Mouse (Mus musculus) forebrain, embryonic 13.5 days (tissue): Measurements from ENCODE around the gene Cit. TPM values are rescaled to one million over a fixed set of nuclear protein-coding genes. Genes with fewer than 3 reads are reported as not detected.

Source experiments
- ATAC-seq: fragments of 200-750 bp; cut with Nextera tagmentation; 2 replicates; pipeline ENCODE4 v1.8.0; 2017
- H3K27ac ChIP-seq: fragments of 300-500 bp; sonication (generic); 2 replicates; pipeline ENCODE4 v1.5.1; 2015; ENCODE audit warnings: inconsistent platforms, mild to moderate bottlenecking, moderate library complexity
- H3K27me3 ChIP-seq: fragments of 300-500 bp; sonication (generic); 2 replicates; pipeline ENCODE4 v1.6.1; 2015; ENCODE audit warnings: mild to moderate bottlenecking, inconsistent platforms
- H3K36me3 ChIP-seq: fragments of 300-500 bp; sonication (generic); 2 replicates; pipeline ENCODE4 v1.6.1; 2015; ENCODE audit warnings: mild to moderate bottlenecking, inconsistent platforms; ENCODE audit not compliant: poor library complexity, severe bottlenecking
- H3K4me1 ChIP-seq: fragments of 300-500 bp; sonication (generic); 2 replicates; pipeline ENCODE4 v1.6.1; 2015; ENCODE audit warnings: inconsistent platforms
- H3K4me2 ChIP-seq: fragments of 300-500 bp; sonication (generic); 2 replicates; pipeline ENCODE4 v1.6.1; 2015; ENCODE audit warnings: inconsistent platforms, mild to moderate bottlenecking, moderate library complexity
- H3K4me3 ChIP-seq: fragments of 300-500 bp; sonication (generic); 2 replicates; pipeline ENCODE4 v1.5.1; 2015; ENCODE audit warnings: mild to moderate bottlenecking, inconsistent platforms
- H3K9ac ChIP-seq: fragments of 300-500 bp; sonication (generic); 2 replicates; pipeline ENCODE4 v1.6.1; 2015; ENCODE audit warnings: mild to moderate bottlenecking, inconsistent platforms
- H3K9me3 ChIP-seq: fragments of 300-500 bp; sonication (generic); replicated peaks from 2 replicates; pipeline ENCODE4 v1.6.1; 2016; ENCODE audit warnings: inconsistent platforms
- WGBS: fragments of 180-500 bp; shearing (Covaris S2); methylation state at CpG from one replicate; pipeline ENCODE4 v1.1.7; 2015; 5-methylcytosine and 5-hydroxymethylcytosine counted together
- polyA plus RNA-seq: library from polyadenylated mRNA; unstranded; fragments of >200 nt; fragmentation: Nextera tagmentation; extraction: Ambion mirVana; gene quantifications from 2 replicates; pipeline ENCODE4 v1.2.1, GENCODE M21; 2015

Gene Cit
- polyA plus RNA-seq, 1 experiment from 2014 or later, result 30.8 TPM

DNA sequence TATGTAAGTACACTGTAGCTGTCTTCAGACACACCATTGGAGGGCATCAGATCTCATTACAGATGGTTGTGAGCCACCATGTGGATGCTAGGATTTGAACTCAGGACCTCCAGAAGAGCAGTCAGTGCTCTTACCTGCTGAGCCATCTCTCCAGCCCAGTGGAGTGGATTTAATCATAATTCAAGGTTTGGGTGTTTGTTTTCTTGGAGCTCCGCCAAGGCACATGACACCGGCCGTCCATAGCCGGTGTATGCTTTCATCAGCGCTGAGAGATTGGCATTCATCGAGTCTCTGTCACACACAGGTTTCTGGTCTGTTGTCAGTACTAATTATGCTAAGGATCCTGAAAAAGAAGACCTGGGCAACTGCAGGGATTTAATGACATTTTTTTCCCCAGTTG, 7.0 kb upstream of the Cit start:
- no peak for ATAC-seq
- H3K27ac ChIP-seq, result no peak overlapping the region

DNA sequence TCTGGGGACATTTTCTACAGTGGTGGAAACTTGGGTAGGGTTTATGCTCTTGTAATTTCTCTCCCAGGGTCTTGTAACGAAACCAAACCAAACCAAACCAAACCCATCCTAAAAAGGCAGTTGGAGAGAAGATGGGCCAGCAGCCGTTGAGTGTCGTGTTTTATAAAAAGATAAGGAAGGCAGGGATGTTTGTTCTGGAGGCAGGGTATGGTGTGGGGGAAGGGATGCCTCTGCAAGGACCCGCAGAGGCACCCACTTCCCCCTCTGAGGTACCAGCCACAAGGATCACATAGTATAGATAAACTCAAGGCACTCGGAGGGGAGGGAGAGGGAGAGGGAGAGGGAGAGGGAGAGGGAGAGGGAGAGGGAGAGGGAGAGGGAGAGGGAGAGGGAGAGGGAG, 4.6 kb upstream of the Cit start:
- H3K9ac ChIP-seq, result no peak overlapping the region
- H3K27me3 ChIP-seq, result no peaks in the 10 kb centered on the region
- no peak overlapping the region for H3K4me2 ChIP-seq
- 96% methylated on average over 5 of the region's 5 CpGs for WGBS
- ATAC-seq, result no peak
- H3K4me1 ChIP-seq, result peaks cover 11% of the 10 kb centered on the region
- no peak overlapping the region for H3K27ac ChIP-seq
- H3K36me3 ChIP-seq, result no peaks in the 10 kb centered on the region
- peaks cover 3% of the 10 kb centered on the region; the same call in 1 of the 2 replicates for H3K9me3 ChIP-seq
- H3K4me3 ChIP-seq, result no peak overlapping the region

More for the DNA sequence above, 7.0 kb upstream of the Cit start:
- no peaks in the 10 kb centered on the region for H3K4me1 ChIP-seq
- no peaks in the 10 kb centered on the region for H3K36me3 ChIP-seq
- no peak overlapping the region for H3K9ac ChIP-seq
- WGBS, result 56% methylated on average over 6 of the region's 6 CpGs
- H3K9me3 ChIP-seq, result peaks cover 3% of the 10 kb centered on the region; the same call in 1 of the 2 replicates
- no peak overlapping the region for H3K4me2 ChIP-seq
- no peak overlapping the region for H3K4me3 ChIP-seq
- no peaks in the 10 kb centered on the region for H3K27me3 ChIP-seq

DNA sequence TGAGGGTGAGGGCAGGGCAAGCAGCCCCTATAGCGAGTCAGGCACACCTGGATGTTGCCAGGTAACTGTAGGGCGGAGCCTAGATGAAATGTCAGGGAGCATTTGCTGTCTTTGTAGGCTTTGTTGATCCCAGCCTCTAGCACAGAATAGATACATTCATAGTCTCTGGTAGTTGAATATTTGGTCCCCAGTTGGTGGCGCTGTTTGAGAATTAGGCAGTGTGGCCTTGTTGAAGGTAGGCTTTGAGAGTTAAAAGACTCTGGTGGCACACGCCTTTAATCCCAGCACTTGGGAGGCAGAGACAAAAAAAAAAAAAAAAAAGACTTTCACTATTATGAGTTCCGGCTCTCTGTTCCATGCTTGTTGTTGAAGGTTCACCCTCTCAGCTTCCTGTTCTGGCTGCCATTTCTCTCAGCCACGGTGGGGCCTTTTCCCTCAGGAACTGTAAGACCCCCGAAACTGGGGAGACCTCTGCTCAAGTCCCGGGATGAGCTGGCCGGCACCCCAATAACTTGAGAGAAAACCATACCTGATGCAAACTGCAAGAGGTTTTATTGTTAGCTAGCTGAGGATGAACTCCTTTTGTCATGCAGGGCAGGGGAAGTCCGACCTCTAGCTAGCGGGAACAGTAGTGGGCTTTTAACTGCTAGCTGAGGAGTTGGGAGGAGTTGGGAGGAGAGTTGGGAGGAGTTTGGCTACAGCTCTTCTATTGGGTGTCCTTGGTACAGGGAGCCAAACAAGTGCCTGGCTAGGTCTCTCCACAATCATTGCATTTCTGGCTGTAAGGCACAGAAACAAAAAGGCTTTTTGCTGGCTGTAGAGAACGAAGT, 3.9 kb upstream of the Cit start:
- 77% methylated on average over 12 of the region's 12 CpGs for WGBS
- Histone ChIP-seq H3K9me3 (peaks cover 3% of the 10 kb centered on the region; the same call in 1 of the 2 replicates), H3K9ac (no peak overlapping the region), H3K27ac (no peak overlapping the region), H3K4me1 (peaks cover 19% of the 10 kb centered on the region), H3K27me3 (no peaks in the 10 kb centered on the region), H3K4me3 (no peak overlapping the region), H3K36me3 (no peaks in the 10 kb centered on the region), H3K4me2 (no peak overlapping the region)
- no peak for ATAC-seq

DNA sequence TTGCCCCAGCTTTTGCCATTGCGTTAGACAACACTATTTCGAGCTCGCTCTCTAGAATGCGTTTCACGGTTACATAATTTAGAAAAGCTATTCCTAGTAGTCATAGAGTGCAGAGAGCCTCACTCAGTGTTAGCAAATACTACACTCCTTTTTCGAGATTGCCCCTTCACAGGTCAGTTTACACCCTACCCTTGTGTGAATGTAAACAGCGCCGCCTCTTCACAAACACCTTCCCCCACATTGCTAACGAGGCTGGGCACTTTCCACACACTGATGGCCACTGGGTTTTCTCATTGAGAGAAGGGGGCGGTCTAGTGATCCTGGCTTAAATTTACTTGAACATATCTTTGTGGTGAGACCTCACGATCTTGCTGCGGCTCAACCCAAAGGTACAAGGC, 711 bp upstream of the Cit start:
- H3K27ac ChIP-seq, result peak overlapping the region; percentile 69
- H3K4me2 ChIP-seq, result peak overlapping the region; percentile 93
- ATAC-seq, result no peak
- H3K27me3 ChIP-seq, result no peaks in the 10 kb centered on the region
- WGBS, result 6% methylated on average over 12 of the region's 12 CpGs
- H3K36me3 ChIP-seq, result peaks cover 5% of the 10 kb centered on the region; the same call in 1 of the 2 replicates
- H3K9me3 ChIP-seq, result 0 out of 2 replicates have a peak, but pooled peaks cover 3% of the 10 kb centered on the region
- H3K4me3 ChIP-seq, result peak overlapping the region; percentile 78
- peak overlapping the region; percentile 72 for H3K9ac ChIP-seq
- peaks cover 45% of the 10 kb centered on the region for H3K4me1 ChIP-seq

DNA sequence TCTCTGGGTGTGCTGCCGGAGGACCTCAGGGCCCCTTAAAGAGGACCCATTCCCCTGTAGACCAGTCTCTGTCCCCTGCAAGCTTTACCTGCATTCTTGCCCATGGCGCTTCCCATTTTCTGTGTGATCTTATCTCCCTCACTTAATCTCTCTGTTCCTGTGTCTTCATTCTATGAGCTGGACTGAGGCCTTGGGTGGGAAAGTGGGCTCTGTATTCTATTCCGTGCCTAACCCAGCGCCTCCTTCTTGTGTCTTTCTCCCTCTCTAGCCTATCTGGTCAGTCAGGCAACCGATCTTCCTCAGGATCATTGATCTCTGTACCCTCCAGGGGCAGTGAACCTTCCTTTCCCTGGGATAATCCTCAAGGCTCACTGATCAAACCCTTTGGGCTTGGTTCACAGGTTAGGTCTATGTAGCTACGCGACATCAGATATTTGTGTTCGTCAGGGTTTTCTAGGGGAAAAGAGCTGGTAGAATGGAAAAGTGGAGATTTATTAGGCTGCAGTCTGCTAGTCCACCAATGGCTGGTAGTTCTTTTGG, 627 bp downstream of the Cit start:
- Histone ChIP-seq H3K4me3 (peak overlapping the region; percentile 78), H3K9ac (peak overlapping the region; percentile 81), H3K4me1 (peaks cover 49% of the 10 kb centered on the region), H3K27ac (no peak overlapping the region), H3K36me3 (peaks cover 10% of the 10 kb centered on the region), H3K4me2 (peak overlapping the region; percentile 93), H3K27me3 (no peaks in the 10 kb centered on the region), H3K9me3 (no peaks in the 10 kb centered on the region)
- 27% methylated on average over 8 of the region's 8 CpGs for WGBS
- ATAC-seq, result no peak

DNA sequence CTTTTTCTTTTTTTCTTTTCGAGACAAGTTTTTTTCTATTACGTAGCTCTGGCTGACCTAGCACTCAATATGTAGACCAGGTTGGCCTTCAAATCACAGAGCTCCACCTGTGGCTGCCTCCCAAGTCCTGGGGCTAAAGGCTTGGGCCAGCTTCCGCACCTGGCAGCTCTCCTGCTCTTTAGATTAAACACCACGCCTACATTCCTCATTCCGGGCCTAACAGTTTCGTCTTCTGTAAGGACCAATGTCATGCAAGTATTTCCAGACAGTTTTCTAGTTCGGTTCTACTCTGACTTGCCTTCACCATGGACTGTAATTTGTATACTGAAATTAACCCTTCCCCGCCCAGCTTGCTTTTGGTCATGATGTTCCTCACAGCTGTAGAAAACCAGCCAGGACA, 2.1 kb downstream of the Cit start:
- Histone ChIP-seq H3K9ac (no peak overlapping the region), H3K4me1 (peaks cover 49% of the 10 kb centered on the region), H3K36me3 (peaks cover 23% of the 10 kb centered on the region), H3K4me2 (peak overlapping the region; percentile 93; the same call in 1 of the 2 replicates), H3K27ac (no peak overlapping the region), H3K4me3 (no peak overlapping the region), H3K27me3 (no peaks in the 10 kb centered on the region), H3K9me3 (no peaks in the 10 kb centered on the region)
- ATAC-seq, result no peak
- 92% methylated on average over 8 of the region's 8 CpGs for WGBS

DNA sequence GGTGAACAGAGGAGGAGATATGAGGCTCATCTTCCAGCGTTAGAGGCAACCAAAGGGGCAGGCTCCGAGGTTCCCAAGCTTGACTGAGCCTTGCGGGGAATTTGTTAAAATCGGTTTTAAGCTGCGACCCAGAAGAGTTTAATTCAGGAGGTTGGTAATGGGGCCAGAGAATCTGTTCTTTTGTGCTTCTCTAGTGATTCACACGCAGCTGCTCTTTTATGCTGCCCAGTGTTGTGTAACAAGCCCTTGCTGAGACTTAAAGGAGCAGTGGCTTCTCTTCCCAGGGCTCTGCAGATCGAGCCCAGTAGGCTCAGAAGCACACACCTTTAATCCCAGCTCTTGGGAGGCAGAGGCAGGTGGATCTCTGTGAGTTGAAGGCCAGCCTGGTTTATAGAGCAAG, 3.4 kb downstream of the Cit start:
- Histone ChIP-seq H3K4me1 (peaks cover 49% of the 10 kb centered on the region), H3K9me3 (no peaks in the 10 kb centered on the region), H3K27ac (peak overlapping the region; percentile 37; the same call in 1 of the 2 replicates), H3K4me2 (peak overlapping the region; percentile 93), H3K36me3 (peaks cover 36% of the 10 kb centered on the region), H3K27me3 (no peaks in the 10 kb centered on the region), H3K4me3 (no peak overlapping the region), H3K9ac (no peak overlapping the region)
- ATAC-seq, result no peak
- WGBS, result 30% methylated on average over 7 of the region's 7 CpGs

DNA sequence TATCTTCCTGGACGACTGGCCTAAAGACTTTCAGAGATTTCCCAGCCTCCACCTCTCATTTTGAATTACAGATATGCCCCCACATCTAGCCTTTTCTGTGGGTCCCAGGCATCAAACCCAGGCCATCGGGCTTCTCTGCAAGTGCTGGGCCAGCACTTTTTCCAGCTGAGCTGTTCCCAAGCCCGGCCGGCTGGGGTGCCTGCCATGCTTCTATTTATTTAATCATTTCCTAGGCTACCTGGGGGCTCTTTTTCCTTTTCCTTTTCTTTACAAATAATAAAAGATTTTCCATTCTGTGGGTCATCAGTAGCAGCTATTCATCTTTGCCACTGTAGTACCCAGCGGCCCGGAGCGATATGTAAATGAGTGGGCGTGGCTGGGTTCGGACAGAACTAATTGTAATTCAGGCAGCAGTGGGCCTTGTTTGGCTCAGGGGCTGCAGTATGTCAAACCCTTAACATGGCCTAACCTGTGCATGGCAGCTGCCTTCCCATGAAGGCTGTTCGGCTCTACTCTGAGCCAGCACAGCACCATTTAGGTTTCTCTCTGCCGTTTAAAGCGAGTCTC, 4.3 kb downstream of the Cit start:
- peaks cover 44% of the 10 kb centered on the region for H3K4me1 ChIP-seq
- H3K36me3 ChIP-seq, result peaks cover 45% of the 10 kb centered on the region
- H3K27ac ChIP-seq, result no peak overlapping the region
- H3K27me3 ChIP-seq, result no peaks in the 10 kb centered on the region
- no peaks in the 10 kb centered on the region for H3K9me3 ChIP-seq
- no peak overlapping the region for H3K4me3 ChIP-seq
- H3K9ac ChIP-seq, result no peak overlapping the region
- no peak overlapping the region for H3K4me2 ChIP-seq
- no peak for ATAC-seq
- WGBS, result 52% methylated on average over 12 of the region's 12 CpGs

DNA sequence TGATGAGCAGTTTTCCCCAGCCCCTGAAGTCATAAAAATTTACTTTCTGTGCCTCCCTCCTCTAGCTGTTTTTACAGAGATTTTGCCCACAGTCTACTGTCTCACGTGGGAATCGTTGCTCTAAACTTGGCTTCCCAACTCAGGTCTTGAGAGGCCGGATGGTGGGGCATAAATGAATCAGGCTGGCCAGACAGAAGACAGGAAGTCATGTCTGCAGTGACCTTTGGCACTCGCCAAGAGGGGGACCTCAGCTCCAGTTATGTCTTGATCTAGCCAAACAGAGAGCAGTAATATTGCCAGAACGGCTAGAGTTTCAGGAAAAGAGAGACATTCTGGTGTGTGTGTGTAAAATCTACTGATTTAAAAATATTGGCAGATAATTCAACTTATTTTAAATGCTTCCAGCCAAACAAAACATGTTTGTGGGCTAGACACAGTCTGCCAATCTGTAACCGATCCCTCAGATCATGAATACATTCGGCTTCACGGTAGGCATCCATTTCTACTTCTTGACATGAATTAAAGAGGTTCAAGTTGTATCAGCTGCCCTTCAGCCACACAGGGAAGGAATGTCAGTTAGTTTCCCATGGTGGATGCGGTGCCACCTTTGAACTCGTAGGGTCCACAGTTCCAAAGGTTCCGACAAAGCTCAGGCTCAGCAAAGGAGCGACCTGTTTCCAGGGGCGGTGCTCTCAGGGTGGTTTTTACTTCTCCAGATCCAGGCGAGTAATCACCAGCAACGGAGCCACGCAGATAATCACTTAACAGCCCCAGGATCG, 5.4 kb downstream of the Cit start:
- Histone ChIP-seq H3K4me3 (no peak overlapping the region), H3K27ac (no peak overlapping the region), H3K9me3 (no peaks in the 10 kb centered on the region), H3K9ac (no peak overlapping the region), H3K36me3 (peaks cover 56% of the 10 kb centered on the region), H3K27me3 (no peaks in the 10 kb centered on the region), H3K4me1 (peaks cover 38% of the 10 kb centered on the region), H3K4me2 (no peak overlapping the region)
- ATAC-seq, result no peak
- WGBS, result 91% methylated on average over 17 of the region's 17 CpGs

DNA sequence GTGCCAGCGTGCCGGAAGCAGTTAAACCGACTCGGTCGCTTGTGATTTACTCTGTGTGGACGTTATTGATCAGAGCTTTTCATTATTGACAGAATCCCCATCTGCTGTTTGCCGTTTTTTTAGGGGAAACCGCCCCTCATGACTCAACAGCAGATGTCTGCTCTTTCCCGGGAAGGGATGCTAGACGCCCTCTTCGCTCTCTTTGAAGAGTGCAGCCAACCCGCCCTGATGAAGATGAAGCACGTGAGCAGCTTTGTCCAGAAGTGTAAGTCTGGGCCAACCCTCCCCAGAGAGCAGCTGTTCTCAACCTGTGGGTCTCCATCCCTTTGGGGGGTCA, 5.9 kb downstream of the Cit start:
- ATAC-seq, result no peak
- Histone ChIP-seq H3K9ac (no peak overlapping the region), H3K4me2 (no peak overlapping the region), H3K27ac (no peak overlapping the region), H3K9me3 (no peaks in the 10 kb centered on the region), H3K27me3 (no peaks in the 10 kb centered on the region), H3K4me3 (no peak overlapping the region), H3K36me3 (peaks cover 59% of the 10 kb centered on the region), H3K4me1 (peaks cover 32% of the 10 kb centered on the region)
- WGBS, result 91% methylated on average over 13 of the region's 13 CpGs

DNA sequence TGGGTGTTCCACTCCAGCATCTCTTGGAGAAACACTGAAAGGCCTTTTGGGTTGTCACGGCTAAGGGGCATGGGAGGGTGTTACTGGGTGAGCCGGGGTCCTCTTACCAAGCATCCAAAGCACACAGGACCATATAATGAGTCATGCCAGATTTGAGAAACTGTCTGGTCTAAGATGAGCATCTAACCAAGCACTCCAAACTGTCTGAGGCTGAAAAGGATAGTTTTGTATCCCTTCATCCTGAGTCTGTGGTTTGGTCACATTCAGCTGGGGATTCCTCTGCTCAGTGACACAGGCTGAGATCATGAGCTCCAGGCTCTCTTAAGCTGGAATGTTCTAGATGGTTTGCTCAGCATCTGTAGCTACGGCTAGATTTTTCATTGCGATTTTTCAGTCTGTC, 7.4 kb downstream of the Cit start:
- H3K27me3 ChIP-seq, result no peaks in the 10 kb centered on the region
- no peak overlapping the region for H3K9ac ChIP-seq
- H3K27ac ChIP-seq, result no peak overlapping the region
- no peak overlapping the region for H3K4me2 ChIP-seq
- no peak for ATAC-seq
- H3K9me3 ChIP-seq, result no peaks in the 10 kb centered on the region
- peaks cover 69% of the 10 kb centered on the region for H3K36me3 ChIP-seq
- no peak overlapping the region for H3K4me3 ChIP-seq
- 92% methylated on average over 4 of the region's 4 CpGs for WGBS
- peaks cover 18% of the 10 kb centered on the region for H3K4me1 ChIP-seq

DNA sequence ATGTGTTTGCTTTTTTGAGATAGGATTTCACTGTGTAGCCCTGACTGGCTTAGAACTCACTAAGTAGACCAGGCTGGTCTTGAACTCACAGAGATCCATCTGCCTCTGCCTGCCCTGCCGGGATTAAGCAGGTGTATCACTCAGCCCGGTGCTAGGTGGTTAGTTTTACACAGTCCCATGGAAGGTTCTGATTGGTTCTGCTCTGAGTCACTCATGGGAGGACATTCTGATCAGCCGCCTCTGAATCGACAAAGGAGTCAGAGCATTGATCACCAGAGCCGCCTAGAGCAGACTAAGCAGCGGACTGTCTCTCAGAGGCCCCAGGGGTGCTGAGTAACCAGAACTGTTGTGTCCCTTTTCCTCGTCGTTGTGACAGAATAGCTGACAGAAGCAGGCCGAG, 8.6 kb downstream of the Cit start:
- Histone ChIP-seq H3K4me3 (no peak overlapping the region), H3K9me3 (no peaks in the 10 kb centered on the region), H3K4me2 (no peak overlapping the region), H3K9ac (no peak overlapping the region), H3K36me3 (peaks cover 69% of the 10 kb centered on the region), H3K27me3 (no peaks in the 10 kb centered on the region), H3K27ac (no peak overlapping the region), H3K4me1 (peaks cover 8% of the 10 kb centered on the region)
- WGBS, result 87% methylated on average over 9 of the region's 9 CpGs
- ATAC-seq, result no peak
